Mouse (Mus musculus): ENCODE measurements around the gene Baiap2.

- TF ChIP-seq POLR2A (IDR thresholded peaks at IDR 0.05; ENCODE audit: insufficient read depth, low read depth, low read length) (no peak), CTCF (IDR thresholded peaks at IDR 0.05) (no peak)
Measured at GRCm38 (mm10) chr11:120046553-120047191, 104.1 kb downstream of the Baiap2 start, which contains the start of gene Aatk.

Measured in heart, adult 2 months (tissue).